Mouse (Mus musculus) thymus, postnatal 14 days (tissue): ENCODE measurements around the gene Pld3.
"Not testable (repeated sequence)": the region's sequence is repeated elsewhere in the genome, so short reads cannot be mapped to it uniquely, and the experiment has no call there.

Experiments
- DNase-seq: peaks from one replicate; pipeline ENCODE4 v3.0.0; 2021

Gene Pld3

DNA sequence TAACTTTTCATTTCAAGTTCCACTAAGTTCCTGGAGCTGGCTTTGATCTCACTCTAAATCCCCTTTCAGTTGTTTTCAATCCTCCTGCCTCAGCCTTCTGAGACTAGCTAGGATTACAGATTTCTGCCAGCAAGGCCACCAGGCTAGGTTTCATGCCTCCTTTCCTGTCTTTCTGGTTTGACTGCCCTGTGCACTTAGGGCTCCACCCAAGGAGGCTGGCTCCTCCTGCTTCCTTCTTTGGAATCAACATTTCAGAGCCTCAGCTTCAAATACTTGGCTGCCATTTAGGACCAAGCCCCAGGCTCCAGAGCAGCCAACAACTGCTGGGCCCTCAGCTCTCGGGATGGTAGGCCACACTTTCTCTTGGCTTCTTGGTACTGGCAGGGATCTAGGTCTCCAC lies 32.4 kb downstream of the Pld3 start:
- DNase-seq: no peak

DNA sequence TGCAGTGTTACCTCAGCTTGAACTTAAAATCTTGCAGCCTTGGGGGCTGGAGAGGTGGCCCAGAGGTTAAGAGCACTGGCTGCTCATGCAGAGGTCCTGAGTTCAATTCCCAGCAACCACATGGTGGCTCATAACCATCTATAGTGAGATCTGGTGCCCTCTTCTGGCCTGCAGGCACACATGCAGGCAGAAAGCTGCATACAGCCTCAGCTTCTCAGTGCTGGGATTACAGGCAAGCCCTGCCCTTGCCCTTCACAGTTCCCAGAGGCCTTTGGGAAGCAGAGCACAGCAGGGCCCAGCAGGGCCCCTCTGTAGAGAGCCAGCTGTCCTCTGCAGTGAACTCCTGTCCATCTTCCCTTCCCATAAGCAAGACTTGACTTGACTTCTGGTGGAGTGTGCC lies 32.9 kb downstream of the Pld3 start:
- no peak for DNase-seq

GRCm38 (mm10) chr7:27518314-27518713 lies 34.7 kb downstream of the Pld3 start:
- no peak for DNase-seq

GRCm38 (mm10) chr7:27514961-27515360 lies 38.1 kb downstream of the Pld3 start:
- DNase-seq: no peak

- no peak for DNase-seq
These were observed 42.2 kb downstream of the Pld3 start for GRCm38 (mm10) chr7:27510809-27511208.

DNA sequence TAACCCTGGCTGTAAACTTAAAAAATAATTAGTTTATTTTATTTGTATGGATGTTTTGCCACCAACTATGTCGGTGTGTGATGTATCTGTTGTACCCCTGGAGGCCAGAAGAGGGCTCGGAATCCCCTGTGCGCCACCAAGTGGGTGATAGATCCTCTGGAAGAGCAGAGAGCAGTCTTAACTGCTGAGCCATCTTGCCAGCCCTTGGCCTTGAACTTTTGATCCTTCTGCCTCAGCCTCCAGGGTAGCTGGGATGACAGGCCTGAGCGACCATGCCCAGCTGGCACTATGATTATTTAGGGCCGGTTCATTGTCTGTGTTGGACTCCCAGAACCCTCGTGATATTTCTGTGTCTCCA lies 44.4 kb downstream of the Pld3 start:
- peak; percentile 79 for DNase-seq

DNA sequence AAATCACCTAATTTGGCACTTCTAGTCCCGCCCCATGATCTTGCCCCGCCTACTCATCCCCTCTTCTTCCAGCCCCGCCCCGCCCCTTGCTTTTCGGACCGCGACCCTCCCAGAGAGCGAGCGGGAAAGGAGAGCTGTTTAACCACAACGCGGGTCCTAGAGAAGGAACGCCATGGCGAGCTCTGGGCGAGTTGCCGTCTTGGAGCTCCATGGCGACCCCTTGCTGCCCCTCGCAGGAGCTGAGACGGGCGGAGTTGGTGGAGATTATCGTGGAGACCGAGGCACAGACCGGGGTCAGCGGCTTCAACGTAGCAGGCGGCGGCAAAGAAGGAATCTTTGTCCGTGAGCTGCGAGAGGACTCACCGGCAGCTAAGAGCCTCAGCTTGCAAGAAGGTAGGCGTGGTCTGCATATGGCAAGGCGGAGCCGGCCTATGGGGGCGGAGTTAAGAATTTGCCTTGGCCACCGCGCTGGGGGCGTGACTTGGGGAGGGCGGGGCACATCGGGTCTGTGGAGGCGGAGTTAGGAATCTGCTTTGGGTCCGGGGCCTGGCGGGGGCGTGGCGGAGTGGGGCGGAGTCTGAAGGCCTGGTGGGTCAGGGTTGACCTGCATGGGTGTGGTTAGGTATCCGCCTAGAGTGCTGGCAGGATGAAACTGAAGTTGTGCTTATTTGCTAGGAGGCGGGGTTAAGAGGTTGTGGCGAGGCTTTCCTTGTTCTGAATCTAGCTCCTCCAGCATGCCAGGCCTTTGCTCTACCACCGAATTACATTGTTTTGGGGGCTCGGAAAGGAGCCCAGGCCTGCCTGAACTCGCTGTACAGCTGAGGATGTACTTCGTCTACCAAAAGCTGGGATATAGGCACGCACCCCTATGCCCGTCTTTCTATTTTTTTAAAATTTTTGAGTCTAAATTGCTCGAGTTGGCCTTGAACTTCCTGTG lies 45.0 kb downstream of the Pld3 start:
- peak; percentile 97 for DNase-seq

DNA sequence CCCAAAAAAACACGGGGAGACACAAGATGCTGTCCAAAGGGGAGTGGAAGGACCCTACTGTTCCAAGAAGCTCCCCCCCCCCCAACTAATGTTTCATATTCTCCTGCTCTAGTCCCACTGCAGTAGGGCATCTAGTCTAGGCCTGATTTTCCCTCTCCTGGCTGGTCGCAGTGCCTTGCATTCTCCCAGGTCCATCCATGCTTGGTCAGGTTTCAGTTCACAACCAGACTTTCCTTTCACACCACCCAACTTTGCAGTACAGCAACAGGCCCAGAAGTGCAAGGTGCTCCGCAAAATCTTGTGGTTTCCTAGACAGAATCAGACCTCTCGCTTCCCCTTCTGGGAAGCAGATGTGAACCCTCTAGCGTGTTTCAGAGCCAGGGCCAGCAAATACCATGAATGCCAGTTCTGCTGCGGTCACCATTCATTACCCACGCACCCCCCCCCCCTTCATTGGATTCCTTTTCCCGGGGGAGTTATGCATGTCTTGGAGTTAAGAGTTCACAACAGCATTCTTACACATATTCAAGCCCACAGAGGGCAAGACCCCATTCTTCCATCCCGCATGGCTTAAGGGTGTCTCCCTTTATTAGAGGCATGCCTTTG lies 46.1 kb downstream of the Pld3 start:
- no peak for DNase-seq

GRCm38 (mm10) chr7:27501620-27502019 lies 51.4 kb downstream of the Pld3 start:
- DNase-seq: no peak

GRCm38 (mm10) chr7:27499036-27499435 lies 54.0 kb downstream of the Pld3 start, which contains the start of gene Prx:
Gene Prx (plus strand): TSS chr7:27499324.
- DNase-seq: no peak

- not testable (repeated sequence) for DNase-seq
These were observed 58.2 kb downstream of the Pld3 start for GRCm38 (mm10) chr7:27494659-27495367.

DNA sequence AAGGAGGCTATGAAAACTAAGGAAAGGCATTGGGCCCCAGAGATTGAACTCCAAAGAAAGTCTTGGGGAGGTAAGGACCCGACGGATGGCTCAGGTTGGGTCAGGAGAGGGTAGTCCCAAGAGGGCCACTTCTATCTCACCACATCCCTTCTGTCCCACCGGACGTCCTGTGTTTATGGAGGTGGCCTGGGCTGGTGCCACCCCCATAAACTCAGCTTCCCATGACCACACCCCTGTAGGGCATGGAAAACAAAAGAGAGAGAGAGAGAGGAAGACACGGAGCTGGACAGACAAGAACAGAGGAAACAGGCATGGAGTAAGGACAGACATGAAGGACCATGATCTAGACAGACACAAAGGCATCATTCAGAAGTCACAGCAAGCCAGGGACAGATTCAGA lies 59.6 kb downstream of the Pld3 start:
- no peak for DNase-seq

- no peak for DNase-seq
These were observed 60.0 kb downstream of the Pld3 start for GRCm38 (mm10) chr7:27493022-27493421.

DNA sequence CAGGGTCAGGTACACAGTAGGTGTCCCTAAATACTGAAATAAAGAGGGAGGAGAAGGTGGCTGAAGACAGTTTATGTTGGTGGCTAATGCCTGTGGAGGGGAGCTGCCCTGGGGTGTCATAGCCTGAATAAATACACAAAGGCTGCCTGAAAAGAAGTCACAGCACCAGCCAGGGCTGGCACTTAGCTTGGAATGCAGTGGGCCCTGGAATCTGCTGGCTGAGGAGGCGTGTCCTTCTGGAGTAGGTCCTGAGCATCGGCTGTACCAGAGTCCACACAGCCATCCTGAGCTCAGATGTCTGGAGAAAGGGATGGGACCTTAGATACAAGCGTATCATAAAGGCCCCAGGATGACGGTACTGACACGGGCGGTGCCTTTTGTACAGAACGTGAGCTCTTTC lies 61.2 kb downstream of the Pld3 start:
- no peak for DNase-seq

- DNase-seq: peak; percentile 92
These were observed 62.3 kb downstream of the Pld3 start for GRCm38 (mm10) chr7:27490543-27491329.

- DNase-seq: no peak
These were observed 62.8 kb downstream of the Pld3 start for GRCm38 (mm10) chr7:27490227-27490542.

DNA sequence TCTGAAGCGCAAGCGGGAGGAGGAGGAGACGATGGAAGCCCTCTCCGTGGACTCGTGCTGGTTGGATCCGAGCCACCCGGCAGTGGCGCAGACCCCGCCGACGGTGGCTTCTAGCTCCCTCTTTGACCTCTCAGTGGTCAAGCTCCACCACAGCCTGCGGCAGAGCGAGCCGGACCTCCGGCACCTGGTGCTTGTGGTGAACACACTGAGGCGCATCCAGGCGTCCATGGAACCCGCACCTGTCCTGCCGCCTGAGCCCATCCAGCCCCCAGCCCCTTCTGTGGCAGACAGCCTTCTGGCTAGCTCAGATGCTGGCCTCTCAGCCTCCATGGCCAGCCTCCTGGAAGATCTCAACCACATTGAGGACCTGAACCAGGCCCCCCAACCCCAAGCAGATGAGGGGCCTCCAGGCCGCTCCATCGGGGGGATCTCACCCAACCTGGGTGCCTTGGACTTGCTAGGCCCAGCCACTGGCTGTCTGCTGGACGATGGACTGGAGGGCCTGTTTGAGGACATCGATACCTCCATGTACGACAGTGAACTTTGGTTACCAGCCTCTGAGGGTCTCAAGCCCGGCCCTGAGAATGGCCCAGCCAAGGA lies 63.6 kb downstream of the Pld3 start:
- DNase-seq: peak; percentile 27

DNA sequence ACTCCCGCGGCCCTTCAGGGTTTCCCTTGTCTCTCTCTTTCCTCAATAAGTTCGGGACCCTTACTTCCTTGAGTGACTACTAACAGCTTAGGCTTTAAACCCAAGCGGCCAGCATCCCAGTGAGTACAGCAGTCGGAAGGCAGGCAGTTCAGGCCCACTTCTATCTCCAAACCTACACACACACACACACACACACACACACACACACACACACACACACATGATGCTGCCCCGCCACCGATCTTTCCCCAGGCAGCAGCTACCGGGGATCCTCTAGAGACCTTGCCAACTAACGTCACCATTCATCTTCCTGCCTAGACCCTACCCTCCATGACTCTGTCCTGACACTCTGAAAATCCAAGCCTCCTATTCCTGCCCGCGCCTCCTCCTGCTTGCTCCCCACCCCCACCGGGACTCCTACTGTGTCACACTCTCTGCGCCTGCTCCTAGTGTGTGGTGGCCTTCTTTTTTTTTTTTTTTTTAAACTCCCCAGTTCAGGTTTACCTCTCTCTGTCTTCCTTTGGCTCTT lies 65.2 kb downstream of the Pld3 start:
- DNase-seq: peak; percentile 63

- DNase-seq: peak; percentile 100
These were observed 66.0 kb downstream of the Pld3 start, which contains the start of gene Sertad1 for GRCm38 (mm10) chr7:27486770-27487697. Gene Sertad1 (plus strand): TSS chr7:27486910.

- peak; percentile 54 for DNase-seq
These were observed 66.8 kb downstream of the Pld3 start for GRCm38 (mm10) chr7:27486102-27486769.
